Mouse (Mus musculus) hindbrain, embryonic 11.5 days (tissue): Measurements from ENCODE around the gene Ddx31. TPM values are rescaled to one million over a fixed set of nuclear protein-coding genes. Genes with fewer than 3 reads are reported as not detected.

Experiments used
- polyA plus RNA-seq: library from polyadenylated mRNA; unstranded; fragments of >200 nt; fragmentation: Nextera tagmentation; extraction: Ambion mirVana; gene quantifications from 2 replicates; pipeline ENCODE4 v1.2.1, GENCODE M21; 2014

The Ddx31 gene
- polyA plus RNA-seq, 1 experiment from 2014 or later = 18.5 TPM

Other genes starting within 250 kb of the Ddx31 start
- 2.6 and 3.1 TPM in 2 replicates for gene Gfi1b, start 218.4 kb upstream of the Ddx31 start, polyA plus RNA-seq
- 22.4 and 25.1 TPM in 2 replicates for gene Tsc1, start 199.2 kb upstream of the Ddx31 start, polyA plus RNA-seq
- gene Spaca9, start 140.7 kb upstream of the Ddx31 start, polyA plus RNA-seq = 3.3 and 5.3 TPM in 2 replicates
- gene Ak8, start 140.2 kb upstream of the Ddx31 start, polyA plus RNA-seq = 1.3 and 1.5 TPM in 2 replicates
- 29.5 and 33.3 TPM in 2 replicates for gene Gtf3c4, start within 50 bp of the Ddx31 start, polyA plus RNA-seq
- gene Barhl1, start 76.3 kb downstream of the Ddx31 start, polyA plus RNA-seq = 9.4 and 9.9 TPM in 2 replicates
- 0.51 and 0.75 TPM in 2 replicates for gene Cfap77, start 214.7 kb downstream of the Ddx31 start, polyA plus RNA-seq
- gene Ttf1, start 219.9 kb downstream of the Ddx31 start, polyA plus RNA-seq = 11.2 and 11.6 TPM in 2 replicates